Mouse (Mus musculus) intestine, embryonic 14.5 days (tissue): Measurements from ENCODE around the gene Mlycd. TPM values are rescaled to one million over a fixed set of nuclear protein-coding genes. Genes with fewer than 3 reads are reported as not detected.

Experiments
- ATAC-seq: fragments of 200-750 bp; cut with Nextera tagmentation; replicated peaks from 2 replicates; pipeline ENCODE4 v1.8.0; 2017; ENCODE audit warnings: low read depth, moderate number of reproducible peaks, moderate TSS enrichment, moderate library complexity; ENCODE audit not compliant: low FRiP score, low TSS enrichment
- DNase-seq: peaks from one replicate; pipeline ENCODE4 v3.0.0-alpha.2; 2018; ENCODE audit warnings: low spot score
- H3K27ac ChIP-seq: fragments of 300-500 bp; sonication (generic); 2 replicates; pipeline ENCODE4 v1.5.1; 2014; ENCODE audit warnings: low read depth, mild to moderate bottlenecking, control low read depth
- H3K27me3 ChIP-seq: fragments of 300-500 bp; sonication (generic); replicated peaks from 2 replicates; pipeline ENCODE4 v1.6.1; 2014; ENCODE audit warnings: low read length, control low read depth; ENCODE audit not compliant: control insufficient read depth, insufficient read depth
- H3K36me3 ChIP-seq: fragments of 300-500 bp; sonication (generic); 2 replicates; pipeline ENCODE4 v1.6.1; 2014; ENCODE audit warnings: low read length, control low read depth; ENCODE audit not compliant: control insufficient read depth, insufficient read depth
- H3K4me1 ChIP-seq: fragments of 300-500 bp; sonication (generic); replicated peaks from 2 replicates; pipeline ENCODE4 v1.6.1; 2014; ENCODE audit warnings: low read length, control low read depth, mixed read lengths; ENCODE audit not compliant: control insufficient read depth, insufficient read depth
- H3K4me2 ChIP-seq: fragments of 300-500 bp; sonication (generic); 2 replicates; pipeline ENCODE4 v1.6.1; 2014; ENCODE audit warnings: low read length
- H3K4me3 ChIP-seq: fragments of 300-500 bp; sonication (generic); 2 replicates; pipeline ENCODE4 v1.5.1; 2014; ENCODE audit warnings: low read depth, low read length, control low read depth, mixed read lengths
- H3K9ac ChIP-seq: fragments of 300-500 bp; sonication (generic); 2 replicates; pipeline ENCODE4 v1.6.1; 2014; ENCODE audit warnings: mild to moderate bottlenecking, low read length
- H3K9me3 ChIP-seq: fragments of 300-500 bp; sonication (generic); 2 replicates; pipeline ENCODE4 v1.6.1; 2016; ENCODE audit warnings: low read length, control low read depth; ENCODE audit not compliant: control insufficient read depth
- WGBS: fragments of 180-500 bp; shearing (Covaris S2); extraction: QIAGEN DNeasy Blood & Tissue Kit; methylation state at CpG from one replicate; pipeline ENCODE4 v1.1.7; 2014; 5-methylcytosine and 5-hydroxymethylcytosine counted together
- polyA plus RNA-seq: library from polyadenylated mRNA; unstranded; fragments of >200 nt; fragmentation: Nextera tagmentation; extraction: Ambion mirVana; gene quantifications from 2 replicates; pipeline ENCODE4 v1.2.1, GENCODE M21; 2014

Gene Mlycd
- polyA plus RNA-seq, 1 experiment from 2014 or later, result 17.9 TPM

- no peak overlapping the region for H3K27ac ChIP-seq
- H3K9ac ChIP-seq, result no peak overlapping the region
- H3K4me2 ChIP-seq, result peak overlapping the region; percentile 89
- 0 out of 2 replicates have a peak, but pooled peaks cover 6% of the 10 kb centered on the region for H3K4me1 ChIP-seq
- H3K27me3 ChIP-seq, result peaks cover 21% of the 10 kb centered on the region
- no peaks in the 10 kb centered on the region for H3K9me3 ChIP-seq
- peak overlapping the region; percentile 61 for H3K4me3 ChIP-seq
- ATAC-seq (no peak), DNase-seq (no peak)
- H3K36me3 ChIP-seq, result no peaks in the 10 kb centered on the region
- WGBS, result 3% methylated on average over 17 of the region's 17 CpGs
Measured at GRCm38 (mm10) chr8:119447781-119448170, 53.1 kb downstream of the Mlycd start.

GRCm38 (mm10) chr8:119449627-119450026 is 54.9 kb downstream of the Mlycd start:
- Histone ChIP-seq H3K27ac (no peak overlapping the region), H3K4me3 (no peak overlapping the region), H3K9ac (no peak overlapping the region), H3K9me3 (no peaks in the 10 kb centered on the region), H3K4me1 (0 out of 2 replicates have a peak, but pooled peaks cover 6% of the 10 kb centered on the region), H3K4me2 (no peak overlapping the region), H3K27me3 (peaks cover 21% of the 10 kb centered on the region), H3K36me3 (no peaks in the 10 kb centered on the region)
- 75% methylated on average over 12 of the region's 12 CpGs for WGBS
- no peak for DNase-seq
- no peak for ATAC-seq

- 86% methylated on average over 4 of the region's 4 CpGs for WGBS
Measured at GRCm38 (mm10) chr8:119451131-119451530, 56.5 kb downstream of the Mlycd start.

DNA sequence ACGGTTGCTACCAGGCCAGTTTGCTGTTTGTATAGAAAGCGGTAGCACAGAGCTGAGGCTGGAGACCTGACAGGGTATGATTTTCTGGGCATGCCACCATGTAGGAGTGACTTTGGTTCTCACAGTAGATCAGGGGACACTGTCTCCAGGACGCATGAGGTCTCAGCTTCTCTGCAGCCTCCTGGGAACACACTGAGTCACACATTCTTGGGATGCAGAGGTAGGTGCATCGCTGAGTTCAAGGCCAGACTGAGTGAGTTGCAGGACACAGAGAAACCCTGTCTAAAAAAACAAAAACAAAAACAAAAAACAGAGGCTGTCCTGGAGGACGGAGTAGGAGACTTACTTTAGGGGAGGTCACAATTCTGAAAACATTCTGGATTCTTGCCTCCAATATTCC is 58.2 kb downstream of the Mlycd start:
- DNase-seq, result no peak
- Histone ChIP-seq H3K4me1 (no peaks in the 10 kb centered on the region), H3K36me3 (no peaks in the 10 kb centered on the region)

More at GRCm38 (mm10) chr8:119451131-119451530, 56.5 kb downstream of the Mlycd start:
- Histone ChIP-seq H3K9ac (no peak overlapping the region), H3K27ac (no peak overlapping the region), H3K4me2 (no peak overlapping the region), H3K36me3 (no peaks in the 10 kb centered on the region), H3K9me3 (no peaks in the 10 kb centered on the region), H3K27me3 (peaks cover 19% of the 10 kb centered on the region), H3K4me1 (0 out of 2 replicates have a peak, but pooled peaks cover 2% of the 10 kb centered on the region), H3K4me3 (no peak overlapping the region)
- DNase-seq (no peak), ATAC-seq (no peak)

DNA sequence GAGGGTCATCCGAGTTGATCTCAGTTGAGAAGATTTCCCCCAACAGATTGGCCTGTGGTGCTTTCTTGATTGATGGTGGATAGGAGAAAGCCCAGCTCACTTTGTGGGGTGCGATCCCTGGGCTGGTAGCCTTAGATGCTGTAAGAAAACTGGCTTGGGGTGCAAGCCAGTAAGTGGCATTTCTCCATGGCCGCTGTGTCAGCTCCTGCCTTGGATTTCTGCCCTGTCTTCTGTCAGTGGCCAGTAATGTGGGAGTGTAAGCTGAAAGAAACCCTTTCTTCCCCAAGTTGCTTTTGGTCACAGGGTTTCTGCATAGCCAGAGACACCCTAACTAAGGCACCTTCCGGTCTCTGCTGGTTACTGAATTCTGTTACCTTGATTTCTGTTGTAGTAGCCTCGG is 61.4 kb downstream of the Mlycd start:
- no peak for ATAC-seq
- H3K27me3 ChIP-seq, result no peaks in the 10 kb centered on the region
- no peaks in the 10 kb centered on the region for H3K36me3 ChIP-seq
- H3K9ac ChIP-seq, result no peak overlapping the region
- no peaks in the 10 kb centered on the region for H3K9me3 ChIP-seq
- DNase-seq, result no peak
- no peaks in the 10 kb centered on the region for H3K4me1 ChIP-seq
- WGBS, result 80% methylated on average over 5 of the region's 5 CpGs
- no peak overlapping the region for H3K4me3 ChIP-seq
- no peak overlapping the region for H3K27ac ChIP-seq
- H3K4me2 ChIP-seq, result no peak overlapping the region

More for the DNA sequence above, 58.2 kb downstream of the Mlycd start:
- Histone ChIP-seq H3K4me2 (no peak overlapping the region), H3K9me3 (no peaks in the 10 kb centered on the region), H3K4me3 (no peak overlapping the region), H3K9ac (no peak overlapping the region), H3K27me3 (peaks cover 11% of the 10 kb centered on the region), H3K27ac (no peak overlapping the region)
- WGBS, result 84% methylated on average over 5 of the region's 5 CpGs
- ATAC-seq, result no peak

GRCm38 (mm10) chr8:119459724-119460123 is 65.0 kb downstream of the Mlycd start:
- 39% methylated on average over 16 of the region's 16 CpGs for WGBS
- 0 out of 2 replicates have a peak, but pooled peaks cover 1% of the 10 kb centered on the region for H3K4me1 ChIP-seq
- no peak overlapping the region for H3K27ac ChIP-seq
- no peak for DNase-seq
- H3K9me3 ChIP-seq, result no peaks in the 10 kb centered on the region
- no peak overlapping the region for H3K4me2 ChIP-seq
- no peak for ATAC-seq
- no peaks in the 10 kb centered on the region for H3K27me3 ChIP-seq
- no peak overlapping the region for H3K4me3 ChIP-seq
- H3K36me3 ChIP-seq, result no peaks in the 10 kb centered on the region
- no peak overlapping the region for H3K9ac ChIP-seq

Other genes with a start within 250 kb of the Mlycd start
- 303 and 323 TPM in 2 replicates for gene Hsbp1, start 50.4 kb upstream of the Mlycd start, polyA plus RNA-seq
- gene Osgin1, start 39.2 kb downstream of the Mlycd start, polyA plus RNA-seq, result 1.5 and 2.0 TPM in 2 replicates
- gene Necab2, start 51.8 kb downstream of the Mlycd start, polyA plus RNA-seq, result 2.4 and 3.7 TPM in 2 replicates
- gene Slc38a8, start 106.8 kb downstream of the Mlycd start, polyA plus RNA-seq, result 0.08 TPM in 1 of 2 replicates, not detected in the other
- gene Mbtps1, start 163.9 kb downstream of the Mlycd start, polyA plus RNA-seq, result 107 and 121 TPM in 2 replicates
- 36.6 and 38.0 TPM in 2 replicates for gene Hsdl1, start 180.3 kb downstream of the Mlycd start, polyA plus RNA-seq
- gene Dnaaf1, start 180.4 kb downstream of the Mlycd start, polyA plus RNA-seq, result 0.37 and 0.89 TPM in 2 replicates
- 12.6 and 13.0 TPM in 2 replicates for gene Taf1c, start 210.3 kb downstream of the Mlycd start, polyA plus RNA-seq
- gene Adad2, start 217.9 kb downstream of the Mlycd start, polyA plus RNA-seq, result 0.09 TPM in 1 of 2 replicates, not detected in the other
- 0.11 TPM in 2 replicates for gene Kcng4, start 240.8 kb downstream of the Mlycd start, polyA plus RNA-seq